ENCODE assay signal across 8 mouse cellular contexts in genomic region chr10:96621980-96622645, GRCm38 (mm10). TPM values are rescaled to one million over a fixed set of nuclear protein-coding genes. Genes with fewer than 3 reads are reported as not detected.
DNase-seq lines count a peak whose midpoint lies in the region; ATAC-seq and TF ChIP-seq lines count a peak whose summit lies in the region.

No protein-coding gene starts in this region.

- H3K27ac ChIP-seq in gastrocnemius, adult 2 months, result peak overlapping the region; percentile 69
- no peak overlapping the region for H3K27ac ChIP-seq in forebrain, embryonic 11.5 days (ENCODE audit: low read depth, low read length)
- H3K27ac ChIP-seq in neural tube, embryonic 15.5 days (replicated peaks), result no peak overlapping the region

- H3K36me3 ChIP-seq in forebrain, embryonic 11.5 days (ENCODE audit: control insufficient read depth, insufficient read depth, low read length), result no peaks in the 10 kb centered on the region; the same call in 1 of the 2 replicates
- no peaks in the 10 kb centered on the region for H3K36me3 ChIP-seq in neural tube, embryonic 15.5 days

- no peak overlapping the region for H3K9ac ChIP-seq in forebrain, embryonic 11.5 days (ENCODE audit: low read length)
- H3K9ac ChIP-seq in neural tube, embryonic 15.5 days (replicated peaks), result peak overlapping the region; percentile 44

- no peak for TF ChIP-seq CTCF in gastrocnemius, adult 2 months (IDR thresholded peaks at IDR 0.05)

- H3K27me3 ChIP-seq in forebrain, embryonic 11.5 days (ENCODE audit: control insufficient read depth, insufficient read depth, low read length), result no peaks in the 10 kb centered on the region
- no peaks in the 10 kb centered on the region for H3K27me3 ChIP-seq in neural tube, embryonic 15.5 days (replicated peaks)

- peak; percentile 1 for ATAC-seq in CD4-positive, CD25-positive, alpha-beta regulatory T cell, adult 4 months
- ATAC-seq in forebrain, embryonic 11.5 days (replicated peaks; ENCODE audit: low FRiP score), result no peak
- no peak for ATAC-seq in neural tube, embryonic 15.5 days (ENCODE audit: low FRiP score)

- H3K4me1 ChIP-seq in forebrain, embryonic 11.5 days (replicated peaks; ENCODE audit: control insufficient read depth, insufficient read depth, low read length), result no peaks in the 10 kb centered on the region; the same call in 1 of the 2 replicates
- peaks cover 58% of the 10 kb centered on the region for H3K4me1 ChIP-seq in neural tube, embryonic 15.5 days

- intact Hi-C loops in gastrocnemius, adult 2 months (cut with DNase I), result loop anchor here (5.0 kb wide), 1 partner anchor 200 kb away; no protein-coding TSS in a partner anchor

- H3K4me2 ChIP-seq in forebrain, embryonic 11.5 days (ENCODE audit: low read depth, low read length, severe bottlenecking), result peak overlapping the region; percentile 36
- H3K4me2 ChIP-seq in neural tube, embryonic 15.5 days, result peak overlapping the region; percentile 75

- H3K4me3 ChIP-seq in gastrocnemius, adult 2 months, result peak overlapping the region; percentile 73
- H3K4me3 ChIP-seq in forebrain, embryonic 11.5 days (ENCODE audit: low read depth, low read length), result 0 out of 2 replicates have a peak overlapping the region, but pooled peaks have one; percentile 8
- H3K4me3 ChIP-seq in neural tube, embryonic 15.5 days (replicated peaks), result peak overlapping the region; percentile 49

- peak; percentile 29 for DNase-seq in gastrocnemius, adult 2 months
- DNase-seq in gastrocnemius, adult 18-20 months (ENCODE audit: low spot score), result no peak
- DNase-seq in forebrain, embryonic 11.5 days (ENCODE audit: low spot score), result no peak
- peak; percentile 40 for DNase-seq in kidney, postnatal 14 days
- DNase-seq in c-Kit-positive CD71-positive TER-119-positive erythroid progenitor cells, embryonic 14.5 days (ENCODE audit: low spot score), result no peak
- DNase-seq in gastrocnemius, adult 8-10 months (ENCODE audit: low spot score in 2 of 2), result no peak

- 95% methylated on average over 13 of the region's 13 CpGs for WGBS in forebrain, embryonic 11.5 days
- 62% methylated on average over 13 of the region's 13 CpGs for WGBS in neural tube, embryonic 15.5 days

- H3K9me3 ChIP-seq in forebrain, embryonic 11.5 days (ENCODE audit: control insufficient read depth, low read length), result no peaks in the 10 kb centered on the region
- no peaks in the 10 kb centered on the region for H3K9me3 ChIP-seq in neural tube, embryonic 15.5 days (replicated peaks)

RNA-seq across cellular contexts. Expression of gene Btg1, which starts 5.3 kb away (rescaled TPM):
- 10 to 100 TPM; 12.8 to 15.0 TPM for total RNA-seq in gastrocnemius, adult 2 months (2021)
- total RNA-seq in gastrocnemius, adult 18-20 months (2021), result 10 to 100 TPM; 12.1 to 13.9 TPM
- 100 to 1,000 TPM; 220 to 247 TPM for polyA plus RNA-seq in CD4-positive, CD25-positive, alpha-beta regulatory T cell, adult 4 months (2017; shearing (Covaris generic))
- polyA plus RNA-seq in forebrain, embryonic 11.5 days (2014; fragmentation: Nextera tagmentation; extraction: Ambion mirVana), result 35.9 and 40.2 TPM in 2 replicates
- polyA plus RNA-seq in neural tube, embryonic 15.5 days (2015; fragmentation: Nextera tagmentation; extraction: Ambion mirVana), result 36.2 and 41.6 TPM in 2 replicates
- total RNA-seq in gastrocnemius, adult 8-10 months (2022), result 10 to 100 TPM in 3 of 4 experiments, 1 to 10 TPM in 1; 8.8 to 11.8 (median 11.6) TPM

Comparison
In these comparisons a context has a peak if more than half of its experiments do, and no peak if none do; other contexts are left out.
1. DNase-seq: peak in gastrocnemius, adult 2 months (single experiment) and kidney, postnatal 14 days (single experiment); none in gastrocnemius, adult 18-20 months (single experiment), forebrain, embryonic 11.5 days (single experiment), c-Kit-positive CD71-positive TER-119-positive erythroid progenitor cells, embryonic 14.5 days (single experiment) and gastrocnemius, adult 8-10 months (0 of 2).
2. H3K4me3 ChIP-seq: peak in every context shown above with its lines; median percentile 73 in gastrocnemius, adult 2 months; 49 in neural tube, embryonic 15.5 days; 8 in forebrain, embryonic 11.5 days.